Mouse (Mus musculus): Measurements from ENCODE around the gene Olfr1242. TPM values are rescaled to one million over a fixed set of nuclear protein-coding genes. Genes with fewer than 3 reads are reported as not detected.

The Olfr1242 gene
- total RNA-seq (2021) = not detected
- long read RNA-seq, experiment 1 = 0 reads
- long read RNA-seq, experiment 2 = 0 reads

GRCm38 (mm10) chr2:89498235-89498634, at the start of gene Olfr1242:
Gene Olfr1242, minus strand, starts transcription at chr2:89498335.
- no peak for DNase-seq (ENCODE audit: low spot score in 2 of 2)

DNA sequence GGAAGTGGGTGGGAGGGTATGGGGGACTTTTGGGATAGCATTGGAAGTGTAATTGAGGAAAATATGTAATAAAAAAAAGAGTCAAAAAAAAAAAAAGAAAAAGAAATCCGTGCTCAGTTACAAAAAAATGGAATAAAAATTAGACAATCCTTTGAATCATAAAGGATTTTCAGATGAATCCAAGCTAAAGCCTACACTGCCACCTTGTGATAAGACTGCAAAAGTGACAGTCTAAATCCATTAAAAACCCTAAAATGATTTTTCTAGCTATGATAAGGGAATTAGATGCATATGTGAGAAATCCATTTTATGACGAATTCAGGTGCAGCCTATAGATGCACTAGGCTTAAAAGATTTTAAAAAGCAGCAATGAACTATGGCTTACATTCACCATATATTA, 46.4 kb upstream of the Olfr1242 start:
- DNase-seq (ENCODE audit: low spot score in 2 of 2) = no peak

- DNase-seq (ENCODE audit: low spot score in 2 of 2) = no peak
Observed at GRCm38 (mm10) chr2:89539923-89540322, 41.8 kb upstream of the Olfr1242 start.

GRCm38 (mm10) chr2:89531387-89531786, 33.3 kb upstream of the Olfr1242 start, which contains the start of gene Olfr1243:
Gene Olfr1243, minus strand, starts transcription at chr2:89531487.
- no peak for DNase-seq (ENCODE audit: low spot score in 2 of 2)

- no peak for DNase-seq (ENCODE audit: low spot score in 2 of 2)
Observed at GRCm38 (mm10) chr2:89487026-89487425, 11.1 kb downstream of the Olfr1242 start, which contains the start of gene Olfr1241. Gene Olfr1241, minus strand, starts transcription at chr2:89487126.

DNA sequence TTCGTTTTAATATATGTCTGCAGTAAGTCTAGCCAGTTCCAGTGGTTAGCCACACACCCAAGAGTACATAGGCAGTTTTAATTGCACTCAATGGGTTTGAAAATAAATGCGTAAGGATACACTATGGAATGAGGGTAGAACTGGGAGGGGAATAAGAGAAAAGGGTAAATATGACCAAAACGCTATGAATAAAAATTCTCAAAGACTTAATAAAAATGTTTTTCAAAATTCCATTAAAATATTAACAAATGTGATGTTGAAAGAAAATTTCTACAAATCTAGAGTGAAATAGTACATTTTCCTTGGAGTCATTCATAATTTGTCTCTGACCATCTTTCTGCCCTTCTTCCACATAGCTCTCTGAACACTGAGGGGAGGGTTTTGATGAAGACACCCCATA, 55.2 kb downstream of the Olfr1242 start, which contains the start of gene Olfr1240:
Olfr1240 (minus strand) TSS at position 101 of the 400 bp plus-strand sequence.
- no peak for DNase-seq (ENCODE audit: low spot score in 2 of 2)

Other genes with a start within 250 kb of the Olfr1242 start
- not detected for gene Olfr1228, start 244.3 kb downstream of the Olfr1242 start, total RNA-seq (2021)
- not detected for gene Olfr1229, start 210.3 kb downstream of the Olfr1242 start, total RNA-seq (2021)
- not detected for gene Olfr1230, start 201.1 kb downstream of the Olfr1242 start, total RNA-seq (2021)
- not detected for gene Olfr1231, start 191.3 kb downstream of the Olfr1242 start, total RNA-seq (2021)
- gene Olfr1232, start 168.7 kb downstream of the Olfr1242 start, total RNA-seq (2021) = not detected
- gene Olfr1233, start 155.9 kb downstream of the Olfr1242 start, total RNA-seq (2021) = not detected
- not detected for gene Olfr1234, start 133.5 kb downstream of the Olfr1242 start, total RNA-seq (2021)
- gene Olfr1238, start 88.7 kb downstream of the Olfr1242 start, total RNA-seq (2021) = not detected
- not detected for gene Olfr1239, start 77.9 kb downstream of the Olfr1242 start, total RNA-seq (2021)
- not detected for gene Olfr1240, start 55.3 kb downstream of the Olfr1242 start, total RNA-seq (2021)
- not detected for gene Olfr1241, start 11.2 kb downstream of the Olfr1242 start, total RNA-seq (2021)
- gene Olfr1243, start 33.2 kb upstream of the Olfr1242 start, total RNA-seq (2021) = not detected
- gene Olfr1245, start 80.1 kb upstream of the Olfr1242 start, total RNA-seq (2021) = not detected
- not detected for gene Olfr1246, start 94.8 kb upstream of the Olfr1242 start, total RNA-seq (2021)
- not detected for gene Olfr1247, start 115.8 kb upstream of the Olfr1242 start, total RNA-seq (2021)
- gene Olfr1248, start 119.9 kb upstream of the Olfr1242 start, total RNA-seq (2021) = not detected
- not detected for gene Olfr1249, start 136.6 kb upstream of the Olfr1242 start, total RNA-seq (2021)
- not detected for gene Olfr1250, start 163.1 kb upstream of the Olfr1242 start, total RNA-seq (2021)
- not detected for gene Olfr1251, start 173.6 kb upstream of the Olfr1242 start, total RNA-seq (2021)
- not detected for gene Olfr1252, start 226.7 kb upstream of the Olfr1242 start, total RNA-seq (2021)

Measured in adrenal gland, adult 18-20 months (tissue).